Mouse (Mus musculus): ENCODE measurements around the gene Svs4.
"Not testable (repeated sequence)": the region's sequence is repeated elsewhere in the genome, so short reads cannot be mapped to it uniquely, and the experiment has no call there.

The Svs4 gene

GRCm38 (mm10) chr2:164278359-164278758, at the start of gene Svs4:
TSS of gene Svs4 (minus strand) at chr2:164278459.
- DNase-seq (ENCODE audit: low spot score): no peak

GRCm38 (mm10) chr2:164320983-164321382, 42.7 kb upstream of the Svs4 start:
- no peak for DNase-seq (ENCODE audit: low spot score)

GRCm38 (mm10) chr2:164316451-164316850, 38.2 kb upstream of the Svs4 start, which contains the start of gene Svs6:
TSS of gene Svs6 (plus strand) at chr2:164316751.
- DNase-seq (ENCODE audit: low spot score): not testable (repeated sequence)

GRCm38 (mm10) chr2:164315460-164315859, 37.2 kb upstream of the Svs4 start:
- not testable (repeated sequence) for DNase-seq (ENCODE audit: low spot score)

- DNase-seq (ENCODE audit: low spot score): no peak
Observed at GRCm38 (mm10) chr2:164312599-164312998, 34.3 kb upstream of the Svs4 start.

- not testable (repeated sequence) for DNase-seq (ENCODE audit: low spot score)
Observed at GRCm38 (mm10) chr2:164288968-164289367, 10.7 kb upstream of the Svs4 start, which contains the start of gene Svs3a. TSS of gene Svs3a (plus strand) at chr2:164289268.

- not testable (repeated sequence) for DNase-seq (ENCODE audit: low spot score)
Observed at GRCm38 (mm10) chr2:164256540-164256939, 21.7 kb downstream of the Svs4 start, which contains the start of gene Svs3b. TSS of gene Svs3b (minus strand) at chr2:164256640.

GRCm38 (mm10) chr2:164238366-164238765, 39.9 kb downstream of the Svs4 start, which contains the start of gene Svs2:
TSS of gene Svs2 (minus strand) at chr2:164238466.
- DNase-seq (ENCODE audit: low spot score): no peak

GRCm38 (mm10) chr2:164232671-164233070, 45.6 kb downstream of the Svs4 start:
- DNase-seq (ENCODE audit: low spot score): no peak

- no peak for DNase-seq (ENCODE audit: low spot score)
Observed at GRCm38 (mm10) chr2:164228361-164229070, 49.7 kb downstream of the Svs4 start.

All from spleen, adult 12 weeks (tissue).